Mouse (Mus musculus): ENCODE results near the gene Hdac5.

Hdac5 gene

GRCm38 (mm10) chr11:102216056-102216885 lies 13.7 kb downstream of the Hdac5 start:
- no peak for DNase-seq (ENCODE audit: low read depth, low spot score)

DNA sequence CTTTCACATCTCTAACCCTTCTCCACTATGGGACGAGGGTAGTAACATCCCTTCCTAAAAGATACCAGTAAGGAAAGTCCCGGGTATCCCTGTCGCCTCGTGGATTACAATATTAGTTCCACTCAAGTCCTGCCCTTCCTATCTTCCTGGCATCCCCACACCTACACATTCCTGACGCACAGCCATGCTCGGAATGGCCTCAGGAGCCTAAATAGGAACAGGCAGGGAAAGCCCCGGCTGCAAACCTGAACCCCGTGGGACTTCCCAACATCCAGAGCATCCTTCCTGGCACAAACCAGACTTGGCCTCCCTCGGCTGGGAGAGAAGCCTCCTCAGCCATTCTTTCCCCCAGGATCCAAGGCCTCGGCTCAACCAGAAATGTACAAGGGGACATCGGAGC lies 14.5 kb downstream of the Hdac5 start:
- no peak for DNase-seq (ENCODE audit: low read depth, low spot score)

- no peak for DNase-seq (ENCODE audit: low read depth, low spot score)
These were observed 15.4 kb downstream of the Hdac5 start for GRCm38 (mm10) chr11:102214430-102215156.

DNA sequence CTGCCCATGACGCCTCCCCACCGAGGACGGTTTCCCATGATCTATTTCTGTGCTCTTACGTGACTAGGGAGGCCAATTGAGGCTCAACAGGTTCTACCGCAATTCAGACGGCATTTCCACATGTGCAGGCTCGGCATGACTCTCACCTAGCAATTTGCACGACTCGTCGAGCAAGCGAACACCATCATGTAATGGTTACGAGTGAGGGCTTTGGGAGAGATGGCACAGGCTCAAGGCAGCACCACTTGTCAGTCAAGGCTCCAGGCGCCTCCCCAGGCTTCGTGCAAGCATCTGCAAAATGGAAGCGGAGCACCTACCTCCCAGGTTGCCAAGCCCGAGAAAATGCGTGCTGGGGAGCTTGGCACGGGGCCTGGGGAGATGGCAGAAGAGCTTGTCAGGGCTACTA lies 18.0 kb downstream of the Hdac5 start:
- no peak for DNase-seq (ENCODE audit: low read depth, low spot score)

- no peak for DNase-seq (ENCODE audit: low read depth, low spot score)
These were observed 19.0 kb downstream of the Hdac5 start for GRCm38 (mm10) chr11:102211011-102211410.

DNA sequence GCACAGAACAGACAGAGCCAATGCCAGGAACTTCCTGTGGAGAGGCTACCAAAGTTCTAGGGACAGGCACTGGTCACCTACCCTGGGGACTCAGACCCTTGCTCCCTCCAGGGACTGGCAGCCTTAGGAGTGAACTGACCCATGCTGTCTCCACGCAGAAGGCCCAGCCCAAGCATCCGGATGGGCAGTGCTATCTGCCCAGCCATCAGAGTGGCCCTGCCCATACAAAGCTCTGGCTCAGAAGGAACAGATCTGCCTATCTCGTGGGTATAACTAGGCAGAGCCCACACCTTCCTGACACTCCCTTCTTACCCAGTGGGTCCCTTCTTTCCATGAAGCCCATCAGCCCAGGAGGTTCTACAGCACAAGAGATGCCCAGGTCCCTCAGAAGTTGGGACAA lies 19.8 kb downstream of the Hdac5 start:
- DNase-seq (ENCODE audit: low read depth, low spot score), result no peak

GRCm38 (mm10) chr11:102209742-102210141 lies 20.2 kb downstream of the Hdac5 start:
- DNase-seq (ENCODE audit: low read depth, low spot score), result no peak

DNA sequence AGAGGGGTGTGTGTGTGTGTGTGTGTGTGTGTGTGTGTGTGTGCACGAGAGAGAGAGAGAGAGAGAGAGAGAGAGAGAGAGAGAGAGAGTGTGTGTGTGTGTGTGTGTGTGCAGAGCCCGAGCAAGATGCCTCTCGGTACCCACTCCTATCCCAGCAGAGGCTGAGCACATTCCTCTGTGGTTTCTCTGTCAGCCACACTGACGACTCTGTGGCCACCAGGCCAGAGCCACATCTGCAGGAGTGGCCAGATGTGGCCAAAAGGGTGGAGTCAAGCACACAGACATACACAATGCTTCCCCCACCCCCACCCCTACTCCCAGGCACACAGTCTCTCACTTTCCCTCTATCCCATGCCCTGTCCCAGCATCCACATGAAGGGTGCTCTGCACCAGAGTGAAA lies 21.1 kb downstream of the Hdac5 start:
- DNase-seq (ENCODE audit: low read depth, low spot score), result no peak

DNA sequence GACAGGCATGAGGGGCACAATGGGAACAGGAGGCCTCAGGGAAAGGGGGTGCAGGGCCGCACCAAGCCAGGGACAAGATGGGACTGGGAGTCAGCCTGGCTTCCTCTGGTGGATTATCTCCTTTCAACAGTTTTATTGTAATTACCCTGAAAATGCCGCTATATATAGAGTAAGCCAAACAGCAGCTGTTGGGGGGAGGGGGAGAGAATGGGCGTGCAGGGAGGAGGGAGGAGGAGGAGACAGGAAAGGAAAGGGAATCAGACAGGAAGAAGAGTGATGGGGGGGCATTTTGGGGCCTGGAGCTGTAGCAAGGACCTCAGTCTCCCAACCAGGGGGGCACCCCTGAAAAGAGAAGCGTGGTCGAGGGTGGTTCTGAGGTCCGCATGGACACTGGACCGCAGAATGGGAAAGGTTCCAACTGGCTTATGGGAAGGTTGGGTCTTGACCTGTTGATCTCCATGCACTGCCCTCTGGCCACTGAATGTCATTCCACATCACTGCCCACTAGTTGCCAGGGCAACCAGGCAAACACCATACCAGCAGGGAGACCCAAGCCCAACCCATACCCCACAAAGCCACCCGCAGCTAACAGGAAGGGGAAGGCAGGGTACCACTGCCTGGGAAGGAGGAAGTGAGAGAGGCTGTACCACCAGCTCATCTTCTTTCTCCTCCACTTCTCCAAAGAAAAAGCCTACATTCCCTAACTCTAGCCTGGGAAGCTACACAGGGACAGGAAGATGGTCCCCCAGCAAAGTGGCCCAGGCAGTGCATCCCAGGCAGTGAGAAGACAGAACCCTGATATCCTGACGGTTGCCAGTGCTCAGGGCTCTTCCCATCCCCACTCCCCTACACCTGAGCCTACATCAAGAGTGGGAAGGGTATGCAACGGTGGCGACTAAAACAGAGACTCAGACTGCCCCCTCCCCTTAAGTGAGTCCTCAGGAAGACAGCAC lies 21.9 kb downstream of the Hdac5 start:
- DNase-seq (ENCODE audit: low read depth, low spot score), result no peak

DNA sequence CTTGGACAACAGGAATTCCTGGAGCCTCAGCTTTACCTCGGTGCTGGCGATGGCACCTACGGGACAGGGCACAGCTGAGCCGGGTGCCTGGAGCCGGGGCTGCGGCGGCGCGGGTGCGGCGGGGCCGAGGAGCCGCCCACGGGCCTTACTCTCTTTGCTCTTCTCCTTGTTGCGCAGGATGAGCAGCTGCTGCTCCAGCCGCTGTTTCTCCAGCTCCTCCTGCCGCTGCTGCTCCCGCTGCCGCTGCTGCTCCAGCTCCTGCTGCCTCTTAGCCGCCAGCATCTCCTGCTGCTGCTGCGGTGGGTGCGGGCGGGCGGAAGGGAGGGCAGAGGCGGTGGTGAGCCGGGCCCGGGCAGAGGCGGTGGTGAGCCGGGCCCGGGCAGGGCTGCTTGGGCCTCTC lies 23.5 kb downstream of the Hdac5 start:
- DNase-seq (ENCODE audit: low read depth, low spot score), result no peak

GRCm38 (mm10) chr11:102201408-102201821 lies 28.6 kb downstream of the Hdac5 start:
- DNase-seq (ENCODE audit: low read depth, low spot score), result no peak

DNA sequence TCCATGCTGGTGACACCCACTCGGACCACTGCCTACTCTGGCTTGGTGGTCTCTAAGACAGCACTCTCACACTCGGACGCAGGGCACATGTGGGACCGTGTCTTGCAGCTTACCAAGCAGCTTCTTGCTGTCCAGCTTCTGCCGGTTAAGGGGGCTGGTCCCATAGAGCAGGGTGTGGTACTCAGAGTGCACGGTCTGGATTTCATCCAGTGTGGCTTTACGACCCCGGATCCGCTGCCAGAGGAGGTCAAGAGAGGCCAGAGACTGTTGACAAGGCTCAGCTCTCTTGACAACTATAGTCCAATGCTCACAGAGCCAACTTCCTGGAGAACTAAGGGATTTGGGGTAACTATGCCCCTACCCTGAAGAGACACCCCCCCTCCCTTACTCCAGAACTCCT lies 30.1 kb downstream of the Hdac5 start:
- no peak for DNase-seq (ENCODE audit: low read depth, low spot score)

DNA sequence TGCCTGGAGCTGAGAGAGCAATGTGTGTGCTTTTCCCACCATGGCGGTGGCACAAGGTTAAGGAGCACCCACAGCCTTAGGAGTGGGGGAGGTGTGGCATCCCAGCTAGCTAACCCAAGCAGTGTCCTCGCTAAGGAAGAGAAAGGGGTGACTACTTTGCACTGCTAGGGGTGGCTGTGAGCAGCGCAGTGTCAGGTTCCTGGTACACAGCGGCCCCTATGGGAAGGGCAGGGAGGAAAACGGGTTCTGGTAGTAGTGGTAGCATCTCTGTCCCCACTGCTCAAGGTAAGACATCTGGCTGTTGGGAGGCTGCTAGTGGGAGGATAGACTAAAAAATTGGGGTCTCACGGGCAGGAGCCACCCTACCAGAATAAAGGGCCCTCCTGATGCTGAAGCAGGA lies 31.7 kb downstream of the Hdac5 start:
- no peak for DNase-seq (ENCODE audit: low read depth, low spot score)

- no peak for DNase-seq (ENCODE audit: low read depth, low spot score)
These were observed 33.8 kb downstream of the Hdac5 start for GRCm38 (mm10) chr11:102196018-102196797.

DNA sequence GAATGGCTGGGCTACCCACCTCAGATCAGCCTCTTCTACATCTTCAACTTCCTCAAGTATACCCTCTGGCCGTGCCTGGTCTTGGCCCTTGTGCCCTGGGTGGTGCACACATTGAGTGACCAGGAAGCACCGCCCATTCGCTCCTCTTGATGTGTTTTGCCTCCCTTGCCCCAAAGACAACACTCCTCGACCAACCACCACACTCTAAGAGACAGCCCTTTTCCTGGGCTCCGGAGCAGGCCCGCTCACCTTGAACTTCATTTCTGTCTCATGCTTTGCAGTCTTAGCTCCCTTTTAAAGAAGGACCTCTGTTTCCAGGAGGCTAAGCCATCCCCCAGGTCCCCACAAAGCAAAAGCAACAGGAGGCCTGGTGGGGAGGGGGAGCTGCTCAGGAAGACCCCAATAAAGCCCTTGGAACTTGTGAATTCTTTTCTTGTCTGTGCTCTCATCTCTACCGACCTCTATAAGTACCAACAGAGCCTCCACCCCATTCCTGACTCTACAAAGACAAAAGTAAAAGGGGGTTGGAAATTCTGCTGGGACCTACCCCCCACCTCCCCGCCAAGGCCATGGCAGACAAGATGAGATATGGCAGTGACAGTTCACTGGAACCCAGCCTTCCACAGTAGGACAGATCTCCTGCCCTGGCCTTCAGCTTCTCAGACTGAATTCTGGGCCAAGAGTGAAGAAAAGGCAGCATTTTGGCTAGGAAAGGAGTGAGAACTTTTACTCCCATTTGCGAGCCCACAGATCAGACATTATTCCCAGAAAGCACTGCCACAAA lies 36.1 kb downstream of the Hdac5 start:
- no peak for DNase-seq (ENCODE audit: low read depth, low spot score)

DNA sequence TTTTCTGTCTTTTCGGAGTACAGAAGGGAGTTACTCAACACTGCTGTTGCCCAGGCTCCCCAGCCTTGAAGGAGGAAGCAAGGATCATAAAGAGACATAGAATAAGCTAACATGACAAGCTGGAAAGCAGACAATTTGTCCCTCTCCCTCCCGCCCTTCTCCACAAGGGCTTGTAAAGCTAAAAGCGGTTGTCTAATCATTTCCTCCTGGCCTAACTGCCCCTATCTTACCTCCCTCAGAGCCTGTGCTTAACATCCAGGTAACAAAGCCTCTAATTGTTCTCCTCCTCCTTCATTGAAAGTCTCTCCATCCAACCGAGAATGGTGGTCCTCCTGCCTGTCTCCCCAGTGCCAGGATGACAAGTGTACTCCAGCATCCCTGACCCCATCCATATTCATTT lies 39.1 kb downstream of the Hdac5 start:
- DNase-seq (ENCODE audit: low read depth, low spot score), result no peak

- DNase-seq (ENCODE audit: low read depth, low spot score), result peak; percentile 86
These were observed 40.2 kb downstream of the Hdac5 start, which contains the start of gene G6pc3 for GRCm38 (mm10) chr11:102189461-102190436. Gene G6pc3 (plus strand): TSS chr11:102189620.

- no peak for DNase-seq (ENCODE audit: low read depth, low spot score)
These were observed 41.0 kb downstream of the Hdac5 start for GRCm38 (mm10) chr11:102188980-102189379.

- no peak for DNase-seq (ENCODE audit: low read depth, low spot score)
These were observed 43.7 kb downstream of the Hdac5 start for GRCm38 (mm10) chr11:102186235-102186634.

Measured in brain, embryonic 18.5 days (tissue).